Mouse (Mus musculus) midbrain, embryonic 16.5 days (tissue): ENCODE measurements around the gene Foxo3. TPM values are rescaled to one million over a fixed set of nuclear protein-coding genes. Genes with fewer than 3 reads are reported as not detected.

ENCODE experiments used
- ATAC-seq: fragments of 200-750 bp; cut with Nextera tagmentation; 2 replicates; pipeline ENCODE4 v1.8.0; 2017; ENCODE audit warnings: moderate TSS enrichment
- H3K27ac ChIP-seq: fragments of 300-500 bp; sonication (generic); 2 replicates; pipeline ENCODE4 v1.5.1; 2014; ENCODE audit warnings: mild to moderate bottlenecking, low read length, mixed read lengths
- H3K27me3 ChIP-seq: fragments of 300-500 bp; sonication (generic); 2 replicates; pipeline ENCODE4 v1.6.1; 2014; ENCODE audit warnings: low read depth, low read length, mixed read lengths; ENCODE audit not compliant: control insufficient read depth, insufficient read depth
- H3K36me3 ChIP-seq: fragments of 300-500 bp; sonication (generic); 2 replicates; pipeline ENCODE4 v1.6.1; 2014; ENCODE audit warnings: mild to moderate bottlenecking, low read length, moderate library complexity, mixed read lengths; ENCODE audit not compliant: control insufficient read depth, insufficient read depth
- H3K4me1 ChIP-seq: fragments of 300-500 bp; sonication (generic); 2 replicates; pipeline ENCODE4 v1.6.1; 2014; ENCODE audit warnings: mild to moderate bottlenecking, low read length, mixed read lengths; ENCODE audit not compliant: control insufficient read depth, insufficient read depth
- H3K4me2 ChIP-seq: fragments of 300-500 bp; sonication (generic); 2 replicates; pipeline ENCODE4 v1.6.1; 2014; ENCODE audit warnings: mild to moderate bottlenecking, low read length, mixed read lengths
- H3K4me3 ChIP-seq: fragments of 300-500 bp; sonication (generic); 2 replicates; pipeline ENCODE4 v1.5.1; 2014; ENCODE audit warnings: low read depth, mild to moderate bottlenecking, low read length, moderate library complexity, mixed read lengths
- H3K9ac ChIP-seq: fragments of 300-500 bp; sonication (generic); 2 replicates; pipeline ENCODE4 v1.6.1; 2014; ENCODE audit warnings: low read depth, low read length, mixed read lengths
- H3K9me3 ChIP-seq: fragments of 300-500 bp; sonication (generic); replicated peaks from 2 replicates; pipeline ENCODE4 v1.6.1; 2014; ENCODE audit warnings: mild to moderate bottlenecking, low read length, mixed read lengths; ENCODE audit not compliant: control insufficient read depth, poor library complexity, severe bottlenecking
- WGBS: fragments of 180-500 bp; shearing (Covaris S2); extraction: QIAGEN DNeasy Blood & Tissue Kit; methylation state at CpG from one replicate; pipeline ENCODE4 v1.1.7; 2014; 5-methylcytosine and 5-hydroxymethylcytosine counted together
- polyA plus RNA-seq: library from polyadenylated mRNA; unstranded; fragments of >200 nt; fragmentation: Nextera tagmentation; extraction: Ambion mirVana; gene quantifications from 2 replicates; pipeline ENCODE4 v1.2.1, GENCODE M21; 2015

Gene Foxo3
- polyA plus RNA-seq, 1 experiment from 2014 or later, result 3.8 TPM

GRCm38 (mm10) chr10:42287666-42288065 lies 11.1 kb upstream of the Foxo3 start:
- Histone ChIP-seq H3K4me1 (no peaks in the 10 kb centered on the region), H3K4me2 (no peak overlapping the region), H3K4me3 (no peak overlapping the region), H3K9me3 (no peaks in the 10 kb centered on the region), H3K9ac (no peak overlapping the region), H3K27me3 (no peaks in the 10 kb centered on the region), H3K27ac (no peak overlapping the region), H3K36me3 (no peaks in the 10 kb centered on the region)
- ATAC-seq, result no peak
- 39% methylated on average over 1 of the region's 1 CpGs for WGBS

GRCm38 (mm10) chr10:42278307-42278850 lies 1.8 kb upstream of the Foxo3 start:
- H3K27ac ChIP-seq, result peak overlapping the region; percentile 97
- whole genome bisulfite sequencing, result under 1% methylated on average over 24 of the region's 38 CpGs
- peaks cover 4% of the 10 kb centered on the region; the same call in 1 of the 2 replicates for H3K27me3 ChIP-seq
- peak overlapping the region; percentile 82 for H3K9ac ChIP-seq
- peak overlapping the region; percentile 97 for H3K4me2 ChIP-seq
- ATAC-seq, result peak; percentile 21; the same call in 1 of the 2 replicates
- peak overlapping the region; percentile 84 for H3K4me3 ChIP-seq
- no peaks in the 10 kb centered on the region for H3K9me3 ChIP-seq
- peaks cover 24% of the 10 kb centered on the region for H3K4me1 ChIP-seq
- H3K36me3 ChIP-seq, result no peaks in the 10 kb centered on the region

- Histone ChIP-seq H3K27ac (peak overlapping the region; percentile 97), H3K4me3 (peak overlapping the region; percentile 84), H3K36me3 (no peaks in the 10 kb centered on the region), H3K9ac (peak overlapping the region; percentile 82), H3K4me2 (peak overlapping the region; percentile 97), H3K9me3 (no peaks in the 10 kb centered on the region), H3K27me3 (peaks cover 4% of the 10 kb centered on the region; the same call in 1 of the 2 replicates), H3K4me1 (peaks cover 24% of the 10 kb centered on the region)
- under 1% methylated on average over 77 of the region's 78 CpGs for WGBS
- peak; percentile 94 for ATAC-seq
Observed at GRCm38 (mm10) chr10:42277476-42278306, 1.1 kb upstream of the Foxo3 start.

- peak overlapping the region; percentile 81 for H3K9ac ChIP-seq
- H3K4me3 ChIP-seq, result peak overlapping the region; percentile 84
- peaks cover 28% of the 10 kb centered on the region for H3K4me1 ChIP-seq
- peak overlapping the region; percentile 97 for H3K27ac ChIP-seq
- peak; percentile 1; the same call in 1 of the 2 replicates for ATAC-seq
- H3K27me3 ChIP-seq, result peaks cover 4% of the 10 kb centered on the region; the same call in 1 of the 2 replicates
- WGBS, result 0% methylated on average over 31 of the region's 40 CpGs
- H3K9me3 ChIP-seq, result no peaks in the 10 kb centered on the region
- H3K36me3 ChIP-seq, result no peaks in the 10 kb centered on the region
- H3K4me2 ChIP-seq, result peak overlapping the region; percentile 97
Observed at GRCm38 (mm10) chr10:42275871-42276501, 569 bp downstream of the Foxo3 start.

- no peaks in the 10 kb centered on the region for H3K36me3 ChIP-seq
- 0% methylated on average over 50 of the region's 54 CpGs for WGBS
- no peak for ATAC-seq
- H3K4me1 ChIP-seq, result peaks cover 28% of the 10 kb centered on the region
- H3K4me2 ChIP-seq, result peak overlapping the region; percentile 97
- H3K27ac ChIP-seq, result peak overlapping the region; percentile 97
- H3K9me3 ChIP-seq, result no peaks in the 10 kb centered on the region
- H3K27me3 ChIP-seq, result peaks cover 3% of the 10 kb centered on the region; the same call in 1 of the 2 replicates
- peak overlapping the region; percentile 81 for H3K9ac ChIP-seq
- peak overlapping the region; percentile 84 for H3K4me3 ChIP-seq
Observed at GRCm38 (mm10) chr10:42275401-42275870, 1.1 kb downstream of the Foxo3 start.

GRCm38 (mm10) chr10:42274712-42275400 lies 1.7 kb downstream of the Foxo3 start:
- no peaks in the 10 kb centered on the region; the same call in 1 of the 2 replicates for H3K27me3 ChIP-seq
- H3K27ac ChIP-seq, result peak overlapping the region; percentile 97; the same call in 1 of the 2 replicates

GRCm38 (mm10) chr10:42273760-42274691 lies 2.5 kb downstream of the Foxo3 start:
- no peaks in the 10 kb centered on the region for H3K36me3 ChIP-seq
- H3K9ac ChIP-seq, result peak overlapping the region; percentile 81
- peak overlapping the region; percentile 84 for H3K4me3 ChIP-seq
- no peak overlapping the region for H3K27ac ChIP-seq
- ATAC-seq, result no peak
- H3K27me3 ChIP-seq, result no peaks in the 10 kb centered on the region; the same call in 1 of the 2 replicates
- peaks cover 28% of the 10 kb centered on the region for H3K4me1 ChIP-seq
- peak overlapping the region; percentile 97 for H3K4me2 ChIP-seq
- WGBS, result 10% methylated on average over 21 of the region's 21 CpGs
- no peaks in the 10 kb centered on the region for H3K9me3 ChIP-seq

More at GRCm38 (mm10) chr10:42274712-42275400, 1.7 kb downstream of the Foxo3 start:
- under 1% methylated on average over 62 of the region's 65 CpGs for WGBS
- Histone ChIP-seq H3K4me3 (peak overlapping the region; percentile 84), H3K4me1 (peaks cover 28% of the 10 kb centered on the region), H3K4me2 (peak overlapping the region; percentile 97), H3K9me3 (no peaks in the 10 kb centered on the region), H3K36me3 (no peaks in the 10 kb centered on the region), H3K9ac (peak overlapping the region; percentile 81)
- ATAC-seq, result no peak
